Mouse (Mus musculus) kidney, adult 2 months (tissue): Measurements from ENCODE around the gene Gpr39. TPM values are rescaled to one million over a fixed set of nuclear protein-coding genes. Genes with fewer than 3 reads are reported as not detected.

Experiments used
- DNase-seq: peaks from one replicate; pipeline ENCODE4 v3.0.0; 2021
- H3K27ac ChIP-seq: fragments of 200-500 bp; 2 replicates; pipeline ENCODE4 v1.5.1; 2012; ENCODE audit warnings: low read depth, low read length, control low read depth, inconsistent platforms; ENCODE audit not compliant: insufficient read depth
- H3K27me3 ChIP-seq: fragments of 200-500 bp; replicated peaks from 2 replicates; pipeline ENCODE4 v1.6.1; 2012; ENCODE audit warnings: mild to moderate bottlenecking, moderate library complexity, low read length, inconsistent platforms; ENCODE audit not compliant: control insufficient read depth, insufficient read depth
- H3K36me3 ChIP-seq: fragments of 200-500 bp; 2 replicates; pipeline ENCODE4 v1.6.1; 2012; ENCODE audit warnings: mild to moderate bottlenecking, moderate library complexity, low read length, inconsistent platforms; ENCODE audit not compliant: control insufficient read depth, insufficient read depth
- H3K4me1 ChIP-seq: fragments of 200-500 bp; 2 replicates; pipeline ENCODE4 v1.6.1; 2011; ENCODE audit warnings: low read length; ENCODE audit not compliant: control insufficient read depth, insufficient read depth
- H3K4me3 ChIP-seq: fragments of 200-500 bp; 2 replicates; pipeline ENCODE4 v1.5.1; 2011; ENCODE audit warnings: mild to moderate bottlenecking, low read depth, low read length, control low read depth; ENCODE audit not compliant: insufficient read depth
- CTCF ChIP-seq: fragments of 200-500 bp; conservative IDR thresholded peaks from 2 replicates; pipeline ENCODE4 v1.5.1; 2011; ENCODE audit warnings: low read depth, mild to moderate bottlenecking, control low read depth, low read length, moderate library complexity, mixed read lengths; ENCODE audit not compliant: insufficient read depth, insufficient read length
- POLR2A ChIP-seq: fragments of 200-500 bp; IDR thresholded peaks from one replicate; pipeline ENCODE4 v1.6.1; 2011; ENCODE audit warnings: low read depth, low read length, control low read depth
- WGBS: fragments of 180-500 bp; shearing (Covaris S2); methylation state at CpG from one replicate; pipeline ENCODE4 v1.1.7; 2018; 5-methylcytosine and 5-hydroxymethylcytosine counted together
- polyA plus RNA-seq: library from polyadenylated mRNA; depleted of rRNA; stranded (reverse); fragments of >200 nt; gene quantifications from 2 replicates; pipeline ENCODE4 v1.2.3, GENCODE M21; 2012

The Gpr39 gene
- polyA plus RNA-seq, 1 experiment, result 3.2 TPM

DNA sequence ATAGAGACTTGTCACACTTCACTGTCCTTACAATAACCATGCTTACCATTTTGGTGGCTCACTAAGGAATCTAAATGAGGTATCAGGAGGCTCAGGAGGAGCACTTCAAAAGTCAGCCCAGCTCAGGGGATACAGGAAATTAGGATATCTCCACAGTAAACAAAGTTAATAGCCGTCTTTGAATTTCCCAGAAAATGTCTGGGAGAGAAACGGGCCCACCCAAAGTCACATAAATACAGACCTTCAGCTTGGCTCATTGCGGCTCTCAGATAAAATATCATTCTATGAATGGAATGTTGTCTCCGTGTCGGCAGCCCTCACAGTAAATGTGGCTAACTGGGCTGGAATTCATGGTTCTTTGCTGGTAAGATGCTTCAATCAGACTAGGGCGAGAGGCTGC, 42.3 kb downstream of the Gpr39 start:
- WGBS, result 73% methylated on average over 6 of the region's 6 CpGs
- no peaks in the 10 kb centered on the region for H3K4me1 ChIP-seq
- no peak for TF ChIP-seq CTCF
- H3K27me3 ChIP-seq, result no peaks in the 10 kb centered on the region
- H3K36me3 ChIP-seq, result no peaks in the 10 kb centered on the region
- no peak overlapping the region for H3K4me3 ChIP-seq
- DNase-seq, result no peak
- H3K27ac ChIP-seq, result no peak overlapping the region

DNA sequence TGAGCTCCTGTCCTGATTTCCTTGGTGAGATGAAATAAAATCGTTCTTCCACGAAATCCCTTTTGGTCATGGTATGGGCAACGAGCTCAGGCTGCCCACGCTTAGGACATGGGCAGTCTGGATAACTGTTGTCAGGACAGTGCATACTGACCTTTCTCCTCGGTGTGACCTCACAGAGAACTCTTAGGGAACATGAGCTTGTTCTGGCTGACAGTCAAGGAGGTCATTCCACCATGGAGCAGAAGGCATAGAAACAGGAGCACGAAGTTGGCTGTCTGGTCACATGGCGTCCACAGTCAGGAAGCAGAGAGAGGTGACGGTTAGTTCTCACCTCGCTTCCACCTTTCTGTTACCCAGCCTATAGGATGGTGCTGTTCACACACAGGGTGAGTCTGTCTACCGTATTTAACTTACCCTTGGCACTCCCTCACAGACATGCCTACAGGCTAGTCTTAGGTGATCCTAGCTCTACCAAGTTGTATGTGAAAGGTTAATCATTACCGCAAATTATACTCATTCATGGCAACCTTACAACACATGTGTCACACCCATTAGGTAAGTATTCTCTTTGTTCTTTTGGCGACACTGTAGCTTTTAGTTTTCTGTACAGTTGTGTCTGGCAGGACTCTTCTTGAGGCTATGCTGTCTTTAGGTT, 44.4 kb downstream of the Gpr39 start:
- TF ChIP-seq POLR2A, result no peak
- TF ChIP-seq CTCF, result no peak
- Histone ChIP-seq H3K36me3 (no peaks in the 10 kb centered on the region), H3K4me1 (no peaks in the 10 kb centered on the region), H3K4me3 (no peak overlapping the region), H3K27ac (no peak overlapping the region), H3K27me3 (no peaks in the 10 kb centered on the region)
- WGBS, result 83% methylated on average over 12 of the region's 12 CpGs
- DNase-seq, result no peak

DNA sequence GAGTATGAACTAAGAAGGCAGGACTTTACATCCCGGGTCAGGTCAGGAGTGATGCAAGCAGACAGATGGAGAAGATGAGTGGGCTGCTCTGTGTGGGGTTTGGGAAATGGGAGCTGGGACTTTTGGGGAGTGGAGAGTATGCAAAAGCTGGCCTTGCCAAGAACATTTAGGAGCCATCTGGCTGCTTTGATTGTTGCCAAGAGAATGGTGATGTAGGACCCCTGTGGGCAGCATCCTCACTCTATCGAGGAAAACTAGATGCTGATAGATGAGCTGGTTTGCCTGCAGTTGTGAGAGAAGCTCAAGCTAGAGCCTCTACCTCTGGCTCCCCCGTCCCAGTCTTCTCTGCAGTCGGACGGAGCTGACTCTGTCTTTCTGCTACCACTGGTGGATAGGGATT, 47.5 kb downstream of the Gpr39 start:
- Histone ChIP-seq H3K4me1 (no peaks in the 10 kb centered on the region), H3K27me3 (no peaks in the 10 kb centered on the region), H3K4me3 (no peak overlapping the region), H3K27ac (no peak overlapping the region), H3K36me3 (no peaks in the 10 kb centered on the region)
- no peak for TF ChIP-seq POLR2A
- DNase-seq, result no peak
- 82% methylated on average over 5 of the region's 5 CpGs for WGBS

DNA sequence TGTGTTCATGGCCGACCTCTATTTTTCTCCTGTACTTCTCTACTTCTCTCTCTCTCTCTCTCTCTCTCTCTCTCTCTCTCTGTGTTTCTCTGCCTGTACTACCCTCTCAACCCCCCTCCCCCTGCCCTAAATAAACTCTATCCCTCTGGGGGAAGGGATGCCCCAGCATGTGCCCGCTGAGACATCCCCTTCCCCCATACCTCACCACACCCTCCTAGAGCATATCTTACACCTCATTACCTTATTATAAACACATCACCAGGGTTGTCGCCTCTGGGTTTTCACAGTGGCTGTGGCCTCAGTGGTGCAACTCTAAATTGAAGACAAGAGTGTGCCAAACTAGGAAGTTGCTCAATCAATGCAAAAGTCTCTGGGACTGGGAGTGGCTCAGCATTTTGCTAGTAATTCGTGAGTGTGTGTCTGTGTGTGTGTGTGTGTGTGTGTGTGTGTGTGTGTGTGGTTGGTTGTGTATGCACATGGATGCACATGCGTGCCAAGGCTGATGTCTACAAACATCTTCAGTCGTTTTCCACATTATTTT, 52.3 kb downstream of the Gpr39 start:
- DNase-seq, result no peak
- no peak overlapping the region for H3K27ac ChIP-seq
- no peaks in the 10 kb centered on the region for H3K4me1 ChIP-seq
- 76% methylated on average over 6 of the region's 6 CpGs for WGBS
- TF ChIP-seq POLR2A, result no peak
- TF ChIP-seq CTCF, result no peak
- no peak overlapping the region for H3K4me3 ChIP-seq
- H3K36me3 ChIP-seq, result no peaks in the 10 kb centered on the region
- H3K27me3 ChIP-seq, result no peaks in the 10 kb centered on the region

DNA sequence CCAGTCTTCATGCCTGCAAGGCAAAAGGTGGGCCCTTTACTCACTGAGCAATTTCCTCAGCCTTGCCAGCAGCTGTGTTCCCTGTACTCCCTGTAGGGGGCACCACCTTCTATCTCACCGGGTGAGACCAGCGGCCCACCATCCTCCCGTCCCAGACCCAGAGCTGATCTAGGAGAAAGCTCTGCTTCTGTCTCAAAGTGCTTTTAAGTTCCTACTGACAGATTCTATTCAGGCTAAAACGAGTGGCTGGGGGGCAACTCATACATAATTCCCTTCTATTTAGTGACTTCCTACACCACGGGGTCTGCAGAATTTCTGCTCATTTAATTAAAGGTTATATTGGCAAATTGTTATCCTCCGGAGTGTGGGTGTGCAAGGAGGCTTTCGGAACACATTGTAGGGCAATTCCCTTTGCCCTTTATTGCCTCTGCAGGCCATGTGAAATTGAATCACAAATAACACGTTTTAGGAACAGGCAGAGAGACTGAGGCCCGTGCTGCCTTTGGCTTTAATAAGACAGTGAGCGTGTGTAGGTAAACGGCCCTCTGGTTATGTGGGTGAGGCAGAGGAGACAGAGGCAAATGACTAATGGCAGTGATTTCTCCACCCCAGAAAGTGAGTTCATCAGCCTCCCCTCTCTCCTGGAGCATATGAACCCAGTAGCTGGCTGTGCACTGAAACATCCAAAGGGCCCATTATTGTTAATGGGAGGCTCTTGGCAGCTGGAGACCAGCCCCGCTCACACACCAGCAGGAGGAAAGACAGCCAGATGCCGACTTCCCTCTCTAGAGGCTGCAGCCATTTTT, 53.1 kb downstream of the Gpr39 start:
- WGBS, result 67% methylated on average over 13 of the region's 13 CpGs
- DNase-seq, result no peak
- H3K36me3 ChIP-seq, result no peaks in the 10 kb centered on the region

DNA sequence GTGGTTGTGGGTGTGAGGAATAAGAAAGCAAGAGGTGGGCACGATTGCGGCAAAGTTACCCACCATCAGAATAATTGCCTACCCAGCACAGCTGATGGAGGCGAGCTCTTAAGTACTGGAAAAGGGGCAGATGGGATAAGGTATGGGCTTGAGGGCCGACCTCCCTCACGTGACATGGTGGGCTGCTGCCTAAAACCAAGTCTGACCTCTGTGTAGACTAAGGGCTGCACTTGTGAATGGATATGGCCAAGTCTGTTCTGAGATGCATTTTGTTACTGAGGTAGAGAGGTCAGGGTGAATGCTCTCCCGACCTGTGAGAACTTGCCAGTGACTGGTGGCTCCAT, 53.7 kb downstream of the Gpr39 start:
- no peak for DNase-seq
- TF ChIP-seq POLR2A (no peak), CTCF (no peak)
- Histone ChIP-seq H3K4me1 (no peaks in the 10 kb centered on the region), H3K4me3 (no peak overlapping the region), H3K27ac (no peak overlapping the region), H3K36me3 (no peaks in the 10 kb centered on the region), H3K27me3 (no peaks in the 10 kb centered on the region)
- 88% methylated on average over 6 of the region's 6 CpGs for WGBS

More for the DNA sequence above, 53.1 kb downstream of the Gpr39 start:
- Histone ChIP-seq H3K27ac (no peak overlapping the region), H3K4me3 (no peak overlapping the region), H3K27me3 (no peaks in the 10 kb centered on the region), H3K4me1 (no peaks in the 10 kb centered on the region)
- TF ChIP-seq POLR2A (no peak), CTCF (no peak)

DNA sequence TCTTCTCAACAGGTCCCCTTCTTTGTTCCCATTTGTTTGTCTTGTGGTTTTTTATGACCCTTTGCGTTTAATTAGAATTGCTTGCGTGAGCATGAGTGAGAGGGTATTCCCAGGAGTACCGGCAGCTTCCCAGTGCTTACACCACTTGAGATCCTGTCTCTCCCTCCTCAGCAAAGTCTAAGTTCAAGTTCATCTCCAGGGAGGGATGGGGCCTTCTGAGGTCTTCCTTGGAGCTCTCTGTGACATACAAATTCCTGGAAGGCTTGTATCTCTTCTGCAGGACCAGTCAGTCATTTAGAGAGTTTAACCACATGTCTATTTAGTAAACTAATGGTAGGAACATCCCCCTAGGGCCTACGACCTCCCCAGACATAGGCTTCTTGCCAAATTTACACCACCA, 55.1 kb downstream of the Gpr39 start:
- TF ChIP-seq CTCF (no peak), POLR2A (no peak)
- 45% methylated on average over 4 of the region's 4 CpGs for WGBS
- Histone ChIP-seq H3K4me3 (no peak overlapping the region), H3K4me1 (no peaks in the 10 kb centered on the region), H3K36me3 (no peaks in the 10 kb centered on the region), H3K27me3 (no peaks in the 10 kb centered on the region), H3K27ac (no peak overlapping the region)
- DNase-seq, result no peak
